Mouse (Mus musculus) MEL (cell line): Measurements from ENCODE around the gene Tnip3. TPM values are rescaled to one million over a fixed set of nuclear protein-coding genes. Genes with fewer than 3 reads are reported as not detected.

Experiments used
- DNase-seq: peaks from one replicate; pipeline ENCODE4 v3.0.0; 2011; ENCODE audit warnings: low read depth, low spot score
- H3K27ac ChIP-seq: 2 replicates; pipeline ENCODE4 v1.5.1; 2012; ENCODE audit warnings: low read depth, mild to moderate bottlenecking, control low read depth, low read length, moderate library complexity; ENCODE audit not compliant: control insufficient read depth
- H3K27me3 ChIP-seq, 2 experiments: fragments of 150-350 bp in 1 of 2; sonication (generic) in 1 of 2; 2 replicates each; pipeline ENCODE4 v1.6.1; 2012; ENCODE audit warnings: low read length in 2 of 2, mild to moderate bottlenecking in 2 of 2, improper control_type of control experiment in 1 of 2, moderate library complexity in 1 of 2; ENCODE audit not compliant: insufficient read depth in 2 of 2, control insufficient read depth in 1 of 2
- H3K36me3 ChIP-seq, 2 experiments: 2 replicates each; pipeline ENCODE4 v1.6.1; 2012 to 2014; ENCODE audit warnings: low read length in 2 of 2, improper control_type of control experiment in 1 of 2, inconsistent platforms in 1 of 2, mild to moderate bottlenecking in 1 of 2; ENCODE audit not compliant: insufficient read depth in 2 of 2, control insufficient read depth in 1 of 2
- H3K4me1 ChIP-seq, 2 experiments: fragments of 150-350 bp in 1 of 2; sonication (generic) in 1 of 2; 2 replicates each; pipeline ENCODE4 v1.6.1; 2012; ENCODE audit warnings: low read length in 2 of 2, improper control_type of control experiment in 1 of 2, mild to moderate bottlenecking in 1 of 2; ENCODE audit not compliant: insufficient read depth in 2 of 2, control insufficient read depth in 1 of 2
- H3K4me3 ChIP-seq, 2 experiments: fragments of 150-350 bp in 1 of 2; sonication (generic) in 1 of 2; 2 replicates each; pipeline ENCODE4 v1.5.1; 2012; ENCODE audit warnings: low read depth in 2 of 2, low read length in 2 of 2, mild to moderate bottlenecking in 2 of 2, moderate library complexity in 2 of 2, control low read depth in 1 of 2, improper control_type of control experiment in 1 of 2; ENCODE audit not compliant: control insufficient read depth in 1 of 2, insufficient read depth in 1 of 2
- H3K79me2 ChIP-seq: 2 replicates; pipeline ENCODE4 v1.6.1; 2012; ENCODE audit warnings: mild to moderate bottlenecking, low read length, moderate library complexity; ENCODE audit not compliant: control insufficient read depth, poor library complexity, insufficient read depth
- H3K9ac ChIP-seq: 2 replicates; pipeline ENCODE4 v1.6.1; 2012; ENCODE audit warnings: low read depth, mild to moderate bottlenecking, control low read depth, low read length, moderate library complexity; ENCODE audit not compliant: control insufficient read depth, poor library complexity, severe bottlenecking
- H3K9me3 ChIP-seq: fragments of 150-350 bp; sonication (generic); replicated peaks from 2 replicates; pipeline ENCODE4 v1.6.1; 2012; ENCODE audit warnings: mild to moderate bottlenecking, low read length, improper control_type of control experiment, moderate library complexity; ENCODE audit not compliant: insufficient read depth
- BHLHE40 ChIP-seq: IDR thresholded peaks from 2 replicates; pipeline ENCODE4 v1.6.1; 2012; ENCODE audit warnings: low read depth, mild to moderate bottlenecking, inconsistent platforms, low read length, improper control_type of control experiment, borderline replicate concordance
- CHD1 ChIP-seq: IDR thresholded peaks from 2 replicates; pipeline ENCODE4 v1.6.1; 2012; ENCODE audit warnings: low read depth, mild to moderate bottlenecking, inconsistent platforms, low read length, improper control_type of control experiment
- CTCF ChIP-seq, 3 experiments: IDR thresholded peaks in 2 of 3; conservative IDR thresholded peaks in 1 of 3; 2 replicates each; pipeline ENCODE4 v1.5.1; 2011 to 2012; ENCODE audit warnings: low read length in 3 of 3, low read depth in 2 of 3, mild to moderate bottlenecking in 2 of 3, improper control_type of control experiment in 1 of 3, inconsistent platforms in 1 of 3, mixed read lengths in 1 of 3, moderate library complexity in 1 of 3; ENCODE audit not compliant: control insufficient read depth in 1 of 3, insufficient read depth in 1 of 3, poor library complexity in 1 of 3, severe bottlenecking in 1 of 3
- ETS1 ChIP-seq: IDR thresholded peaks from 2 replicates; pipeline ENCODE4 v1.6.1; 2012; ENCODE audit warnings: low read depth, mild to moderate bottlenecking, inconsistent platforms, low read length, improper control_type of control experiment, moderate library complexity
- GATA1 ChIP-seq: IDR thresholded peaks from 2 replicates; pipeline ENCODE4 v1.6.1; 2011; ENCODE audit warnings: low read depth, low read length, improper control_type of control experiment
- KAT2A ChIP-seq: conservative IDR thresholded peaks from 2 replicates; pipeline ENCODE4 v1.6.1; 2012; ENCODE audit warnings: low read depth, low read length, improper control_type of control experiment, inconsistent platforms
- MAFK ChIP-seq: IDR thresholded peaks from 2 replicates; pipeline ENCODE4 v1.6.1; 2011; ENCODE audit warnings: low read depth, mild to moderate bottlenecking, low read length, improper control_type of control experiment, borderline replicate concordance
- MAX ChIP-seq: IDR thresholded peaks from 2 replicates; pipeline ENCODE4 v1.6.1; 2011; ENCODE audit warnings: low read length, improper control_type of control experiment
- MAZ ChIP-seq: IDR thresholded peaks from 2 replicates; pipeline ENCODE4 v1.6.1; 2012; ENCODE audit warnings: low read depth, mild to moderate bottlenecking, inconsistent platforms, low read length, improper control_type of control experiment
- MEF2A ChIP-seq: IDR thresholded peaks from 2 replicates; pipeline ENCODE4 v1.6.1; 2014; ENCODE audit warnings: low read depth, mild to moderate bottlenecking, inconsistent platforms, low read length, improper control_type of control experiment; ENCODE audit not compliant: poor library complexity, insufficient replicate concordance, severe bottlenecking; ENCODE audit errors: extremely low read depth
- MXI1 ChIP-seq: IDR thresholded peaks from 2 replicates; pipeline ENCODE4 v1.6.1; 2011; ENCODE audit warnings: mild to moderate bottlenecking, low read depth, low read length, improper control_type of control experiment
- MYB ChIP-seq: IDR thresholded peaks from 2 replicates; pipeline ENCODE4 v1.6.1; 2011; ENCODE audit warnings: mild to moderate bottlenecking, low read depth, low read length, improper control_type of control experiment
- MYC ChIP-seq: IDR thresholded peaks from 2 replicates; pipeline ENCODE4 v1.6.1; 2011; ENCODE audit warnings: low read depth, mild to moderate bottlenecking, low read length, improper control_type of control experiment, moderate library complexity
- NELFE ChIP-seq: IDR thresholded peaks from 2 replicates; pipeline ENCODE4 v1.6.1; 2011; ENCODE audit warnings: low read depth, low read length, improper control_type of control experiment
- POLR2A ChIP-seq, 2 experiments: IDR thresholded peaks; 2 replicates each; pipeline ENCODE4 v1.6.1; 2011 to 2012; ENCODE audit warnings: low read length in 2 of 2, mild to moderate bottlenecking in 2 of 2, control low read depth in 1 of 2, improper control_type of control experiment in 1 of 2, low read depth in 1 of 2, moderate library complexity in 1 of 2; ENCODE audit not compliant: control insufficient read depth in 1 of 2, insufficient read depth in 1 of 2, poor library complexity in 1 of 2
- POLR2AphosphoS2 ChIP-seq: IDR thresholded peaks from 2 replicates; pipeline ENCODE4 v1.6.1; 2011; ENCODE audit warnings: low read length, improper control_type of control experiment
- RAD21 ChIP-seq: IDR thresholded peaks from 2 replicates; pipeline ENCODE4 v1.6.1; 2011; ENCODE audit warnings: mild to moderate bottlenecking, low read depth, low read length, improper control_type of control experiment
- RCOR1 ChIP-seq: IDR thresholded peaks from 2 replicates; pipeline ENCODE4 v1.6.1; 2012; ENCODE audit warnings: low read depth, mild to moderate bottlenecking, inconsistent platforms, low read length, improper control_type of control experiment
- SIN3A ChIP-seq: IDR thresholded peaks from 2 replicates; pipeline ENCODE4 v1.6.1; 2012; ENCODE audit warnings: low read length, improper control_type of control experiment, inconsistent platforms
- TBP ChIP-seq: IDR thresholded peaks from 2 replicates; pipeline ENCODE4 v1.8.0; 2011; ENCODE audit warnings: low read depth, low read length, improper control_type of control experiment
- TCF12 ChIP-seq: IDR thresholded peaks from 2 replicates; pipeline ENCODE4 v1.6.1; 2014; ENCODE audit warnings: low read depth, mild to moderate bottlenecking, inconsistent platforms, low read length, improper control_type of control experiment, moderate library complexity
- UBTF ChIP-seq: IDR thresholded peaks from 2 replicates; pipeline ENCODE4 v1.6.1; 2012; ENCODE audit warnings: low read depth, mild to moderate bottlenecking, inconsistent platforms, low read length, improper control_type of control experiment, moderate library complexity, borderline replicate concordance; ENCODE audit not compliant: insufficient read depth
- USF2 ChIP-seq, 2 experiments: IDR thresholded peaks; 2 replicates each; pipeline ENCODE4 v1.6.1; 2011 to 2012; ENCODE audit warnings: improper control_type of control experiment in 2 of 2, low read length in 2 of 2, borderline replicate concordance in 1 of 2, inconsistent platforms in 1 of 2, low read depth in 1 of 2, mild to moderate bottlenecking in 1 of 2; ENCODE audit not compliant: insufficient read depth in 1 of 2
- ZC3H11A ChIP-seq: IDR thresholded peaks from 2 replicates; pipeline ENCODE4 v1.6.1; 2012; ENCODE audit warnings: low read depth, mild to moderate bottlenecking, inconsistent platforms, low read length, improper control_type of control experiment
- ZKSCAN1 ChIP-seq: IDR thresholded peaks from 2 replicates; pipeline ENCODE4 v1.6.1; 2012; ENCODE audit warnings: low read depth, mild to moderate bottlenecking, inconsistent platforms, low read length, improper control_type of control experiment, moderate library complexity
- polyA plus RNA-seq, 2 experiments: library from polyadenylated mRNA; stranded (reverse) in 1 of 2; unstranded in 1 of 2; fragments of >175 nt in 1 of 2; fragments of >200 nt in 1 of 2; gene quantifications; 2 replicates each; pipeline versions ENCODE4 v1.2.1 to v1.2.4; 2012; ENCODE audit warnings: low replicate concordance in 2 of 2, low read depth in 1 of 2; ENCODE audit not compliant: insufficient read length in 2 of 2, insufficient read depth in 1 of 2, missing spikeins in 1 of 2
- total RNA-seq: library from RNA; depleted of rRNA; stranded (reverse); fragments of 300-350 nt; gene quantifications from 2 replicates; pipeline ENCODE4 v1.2.3, GENCODE M21; 2012

Gene Tnip3
- total and polyA plus RNA-seq, 3 experiments: 0.99 TPM; not detected in 2

- H3K4me3 ChIP-seq: no peak overlapping the region
Observed at GRCm38 (mm10) chr6:65663990-65664389, 138.9 kb downstream of the Tnip3 start.

GRCm38 (mm10) chr6:65666295-65666694 is 141.2 kb downstream of the Tnip3 start:
- no peak overlapping the region for H3K27ac ChIP-seq
- H3K79me2 ChIP-seq: no peaks in the 10 kb centered on the region
- no peak overlapping the region for H3K4me3 ChIP-seq
- H3K9ac ChIP-seq: no peak overlapping the region
- H3K9me3 ChIP-seq: no peaks in the 10 kb centered on the region
- TF ChIP-seq MEF2A (no peak), NELFE (no peak), MAFK (no peak), TBP (no peak), MAZ (no peak), ZKSCAN1 (no peak), MXI1 (no peak), UBTF (no peak), ZC3H11A (no peak), MAX (no peak), SIN3A (no peak)
- H3K27me3 ChIP-seq: peaks cover 0 to 2% of the 10 kb centered on the region in 2 experiments; a peak in 3 of 4 replicates
- no peaks in the 10 kb centered on the region for H3K4me1 ChIP-seq
- no peak for DNase-seq
- no peaks in the 10 kb centered on the region for H3K36me3 ChIP-seq

More at GRCm38 (mm10) chr6:65663990-65664389, 138.9 kb downstream of the Tnip3 start:
- Histone ChIP-seq H3K4me1 (no peaks in the 10 kb centered on the region), H3K79me2 (no peaks in the 10 kb centered on the region), H3K27ac (no peak overlapping the region), H3K36me3 (no peaks in the 10 kb centered on the region), H3K27me3 (peaks cover 0 to 2% of the 10 kb centered on the region in 2 experiments; a peak in 3 of 4 replicates), H3K9ac (no peak overlapping the region), H3K9me3 (no peaks in the 10 kb centered on the region)
- TF ChIP-seq BHLHE40 (no peak), POLR2A (IDR thresholded peaks at IDR 0.05; ENCODE audit: control insufficient read depth in 1 of 2, insufficient read depth in 1 of 2, low read depth in 1 of 2, low read length in 2 of 2, poor library complexity in 1 of 2) (no peak), TBP (no peak), CHD1 (no peak)
- DNase-seq: no peak

- Histone ChIP-seq H3K9ac (no peak overlapping the region), H3K27me3 (peaks cover 0 to 2% of the 10 kb centered on the region in 2 experiments; a peak in 2 of 4 replicates), H3K36me3 (no peaks in the 10 kb centered on the region), H3K4me3 (no peak overlapping the region), H3K4me1 (no peaks in the 10 kb centered on the region), H3K27ac (no peak overlapping the region), H3K9me3 (no peaks in the 10 kb centered on the region), H3K79me2 (no peaks in the 10 kb centered on the region)
- TF ChIP-seq KAT2A (no peak), SIN3A (no peak), MEF2A (no peak), GATA1 (no peak), TCF12 (no peak), RAD21 (no peak), POLR2A (IDR thresholded peaks at IDR 0.05; ENCODE audit: control insufficient read depth in 1 of 2, insufficient read depth in 1 of 2, low read depth in 1 of 2, low read length in 2 of 2, poor library complexity in 1 of 2) (no peak), ZC3H11A (no peak), MYB (no peak), MYC (no peak), TBP (no peak), ETS1 (no peak), UBTF (no peak), RCOR1 (no peak), CTCF (IDR thresholded peaks at IDR 0.05 in 2 of 3, conservative IDR thresholded peaks at IDR 0.05 in 1 of 3; ENCODE audit: control insufficient read depth in 1 of 3, insufficient read depth in 1 of 3, low read depth in 2 of 3, low read length in 3 of 3, poor library complexity in 1 of 3, severe bottlenecking in 1 of 3) (no peak), USF2 (IDR thresholded peaks at IDR 0.05; ENCODE audit: borderline replicate concordance in 1 of 2, insufficient read depth in 1 of 2, low read depth in 1 of 2, low read length in 2 of 2) (no peak), POLR2AphosphoS2 (no peak), MAFK (no peak)
- no peak for DNase-seq
Observed at GRCm38 (mm10) chr6:65669971-65670370, 144.9 kb downstream of the Tnip3 start.
